Mouse (Mus musculus) layer of hippocampus, adult 8-10 months (tissue): ENCODE measurements around the gene Nfx1. TPM values are rescaled to one million over a fixed set of nuclear protein-coding genes. Genes with fewer than 3 reads are reported as not detected.

Experiments
- DNase-seq, 2 experiments: peaks; one replicate each; pipeline ENCODE4 v3.0.0; 2022; ENCODE audit warnings: low spot score in 2 of 2
- total RNA-seq, 4 experiments: library from RNA; stranded (reverse); gene quantifications; 2 replicates each; pipeline ENCODE4 v1.2.4; 2022

The Nfx1 gene
- total RNA-seq, 4 experiments from 2014 or later, result 69.6 to 78.0 (median 76.1) TPM

DNA sequence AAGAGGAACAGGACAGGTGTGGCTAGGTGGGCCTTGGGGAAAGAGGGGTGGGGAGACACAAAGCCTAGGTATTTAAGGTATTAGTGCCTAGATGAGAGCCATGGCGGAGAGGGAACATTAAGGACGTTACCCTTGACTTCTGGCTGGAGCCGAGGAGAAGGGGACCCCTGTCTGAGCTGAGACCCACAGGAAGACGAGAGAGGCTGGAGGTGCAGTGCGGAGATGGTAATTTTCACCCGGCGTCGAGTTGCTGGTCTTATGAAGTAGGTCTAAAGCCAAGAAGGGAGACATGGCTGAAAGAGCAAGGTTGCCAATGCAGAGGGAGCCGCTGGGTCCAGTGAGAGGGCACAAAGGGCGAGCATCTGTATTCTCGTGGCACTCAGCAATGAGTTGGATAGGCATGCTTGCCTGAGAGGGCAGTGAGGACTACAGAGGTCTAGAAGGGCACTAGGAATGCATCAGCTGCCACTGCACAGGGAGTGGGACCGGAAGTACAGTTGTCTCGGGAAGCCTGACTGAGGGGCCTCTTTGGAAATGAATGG lies 75.6 kb downstream of the Nfx1 start:
- DNase-seq, result no peak

DNA sequence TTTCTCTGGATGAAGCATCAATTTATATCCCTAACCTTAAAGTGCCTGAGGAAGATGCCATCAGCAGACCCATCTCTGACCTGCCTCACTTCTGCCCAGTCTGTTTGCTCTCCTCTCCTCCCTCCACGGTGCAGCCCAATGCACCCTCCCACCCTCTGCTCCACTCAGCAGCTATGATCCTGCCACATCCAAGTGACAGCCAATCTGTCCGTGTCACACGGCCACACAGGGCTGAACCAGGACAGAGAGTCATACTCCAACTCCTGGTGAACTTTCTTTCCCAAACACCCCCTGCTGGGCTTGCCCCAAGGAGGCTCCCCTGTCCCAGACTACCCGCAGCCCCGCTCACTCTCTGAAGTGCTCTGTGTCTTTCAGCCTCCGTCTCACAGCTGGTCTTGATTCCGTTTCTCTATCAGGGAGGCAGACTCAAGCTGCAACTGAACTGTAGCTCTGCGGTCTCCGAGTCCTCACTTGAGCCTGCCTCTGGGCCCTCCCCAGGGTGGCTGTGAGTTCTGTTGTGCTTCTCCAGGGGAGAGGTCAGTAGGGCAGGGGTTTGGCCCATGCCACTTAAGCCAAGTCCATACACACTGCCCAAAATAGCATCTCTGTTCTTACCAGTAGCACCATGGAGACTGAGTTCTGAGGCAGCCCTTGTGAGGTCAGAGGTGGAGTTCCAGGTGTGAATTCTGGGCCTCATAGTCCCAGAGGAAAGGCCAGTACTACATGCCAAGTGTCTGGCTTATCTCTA lies 77.0 kb downstream of the Nfx1 start, which contains the start of gene Aqp7:
TSS of gene Aqp7 (minus strand) at position 616 of the 748 bp plus-strand sequence.
- DNase-seq, result no peak

DNA sequence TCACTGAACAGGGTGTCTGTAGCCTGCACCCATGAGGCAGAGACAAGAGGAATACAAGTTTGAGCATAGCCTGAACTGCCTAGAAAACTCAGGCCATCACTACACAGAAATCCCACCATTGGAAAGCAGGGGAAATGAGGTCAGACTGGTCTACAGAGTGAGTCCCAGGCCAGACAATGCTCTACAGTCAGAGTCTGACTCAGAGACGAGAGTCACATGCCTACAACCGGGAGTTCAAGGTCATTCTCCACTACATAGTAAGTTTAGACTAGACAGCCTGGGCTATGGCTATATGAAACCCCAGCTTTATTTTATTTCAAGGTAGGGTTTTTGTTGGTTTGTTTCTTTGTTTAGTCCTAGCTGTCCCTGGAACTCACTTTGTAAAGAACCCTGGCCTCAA lies 78.2 kb downstream of the Nfx1 start:
- no peak for DNase-seq

DNA sequence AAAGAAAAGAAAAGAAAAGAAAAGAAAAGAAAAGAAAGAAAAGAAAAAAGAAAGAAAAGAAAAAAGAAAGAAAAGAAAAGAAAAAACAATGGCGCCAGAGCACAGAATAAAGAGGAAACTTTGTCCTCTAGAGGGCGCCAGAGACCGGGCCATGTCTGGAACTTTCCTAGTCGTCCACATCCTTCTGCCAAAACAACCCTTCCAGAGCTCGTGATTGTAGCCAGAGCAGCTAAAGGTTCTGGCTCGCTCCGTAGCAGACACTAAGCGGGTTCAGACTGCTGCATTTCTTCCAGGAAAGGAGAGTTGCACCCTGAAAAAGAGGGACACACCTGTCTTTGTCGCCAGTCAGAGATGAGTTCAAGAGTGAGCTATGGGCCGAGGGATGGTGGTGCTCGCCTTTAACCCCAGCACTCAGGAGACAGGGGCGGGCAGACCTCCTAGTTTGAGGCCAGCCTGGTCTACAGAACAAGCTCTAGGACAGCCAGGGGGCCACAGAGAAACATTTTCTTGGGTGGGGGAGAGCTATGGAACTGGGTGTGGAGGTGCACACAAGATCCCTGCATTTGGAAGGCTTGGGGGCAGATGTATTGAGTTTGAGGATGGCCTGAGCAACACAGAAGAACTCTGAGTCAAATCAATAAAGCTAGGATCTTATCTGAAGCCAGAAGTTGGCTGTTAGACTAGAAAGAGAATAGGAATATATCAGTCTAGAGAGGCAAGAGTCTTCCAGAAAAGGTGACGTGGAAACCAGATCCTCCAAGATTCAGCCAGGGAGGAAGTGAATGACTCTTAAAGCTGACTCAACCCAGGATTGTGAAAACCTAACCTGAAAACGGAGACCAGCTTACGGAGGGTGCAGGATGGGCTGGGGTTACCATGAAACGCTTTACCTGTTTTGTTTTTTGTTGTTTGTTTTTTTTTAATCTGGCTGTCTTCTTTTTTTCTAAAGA lies 80.3 kb downstream of the Nfx1 start:
- peak; percentile 54 to 82 for DNase-seq

DNA sequence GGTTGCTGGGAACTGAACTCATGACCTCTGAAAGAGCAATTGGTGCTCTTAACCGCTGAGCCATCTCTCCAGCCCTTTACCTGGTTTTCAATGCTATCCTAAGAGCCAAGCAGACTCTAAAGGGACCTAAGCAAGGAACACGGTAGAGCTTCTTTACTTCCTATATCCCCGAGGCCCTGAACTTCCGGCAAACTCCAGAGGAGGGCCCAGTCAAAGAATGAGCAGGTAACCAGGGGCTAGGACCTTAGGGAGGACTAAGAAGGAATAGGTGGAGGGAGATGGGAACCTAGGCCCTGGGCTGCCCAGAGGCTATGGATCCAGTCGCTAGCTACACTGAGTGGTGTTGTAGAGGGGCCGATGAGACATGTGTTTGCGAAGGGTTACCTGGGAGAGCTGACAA lies 81.1 kb downstream of the Nfx1 start:
- no peak for DNase-seq

DNA sequence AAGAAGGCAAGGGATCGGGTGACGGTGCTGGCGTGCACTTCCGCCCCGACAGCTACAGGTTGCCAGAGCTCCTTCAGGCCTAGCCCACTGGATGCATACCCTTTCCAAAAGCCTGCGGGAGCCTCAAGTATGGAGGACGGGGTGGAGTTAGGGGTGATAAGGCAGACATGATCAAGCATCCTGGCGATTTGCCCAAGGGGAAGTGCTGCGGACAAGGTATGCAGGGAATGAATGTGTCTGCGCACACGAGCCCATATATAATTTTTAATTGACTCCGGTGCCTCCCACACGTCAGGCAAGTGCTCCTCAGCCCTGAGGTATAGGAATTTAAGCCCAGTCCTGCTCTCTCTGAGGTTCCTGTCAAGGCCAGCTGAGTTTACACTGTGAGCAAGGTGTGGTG lies 84.4 kb downstream of the Nfx1 start:
- DNase-seq, result no peak

DNA sequence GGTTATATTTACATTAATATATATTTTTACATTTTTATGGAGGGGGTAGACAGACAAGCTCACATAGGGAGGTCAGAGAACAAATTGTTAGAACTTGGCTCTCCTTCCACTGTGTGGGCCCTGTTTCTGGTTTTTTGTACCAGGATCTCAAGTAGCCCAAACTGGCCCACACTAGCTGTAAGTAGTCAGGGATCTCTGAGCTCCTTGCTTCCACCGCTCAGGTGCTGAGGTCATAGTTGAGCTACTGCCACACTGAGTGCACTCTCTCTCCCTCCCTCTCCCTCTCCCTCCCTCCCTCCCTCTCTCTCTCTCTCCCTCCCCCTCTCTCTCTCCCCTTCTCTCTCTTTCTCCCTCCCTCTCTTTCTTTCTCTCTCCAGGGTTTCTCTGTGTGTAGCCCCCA lies 85.5 kb downstream of the Nfx1 start:
- no peak for DNase-seq

DNA sequence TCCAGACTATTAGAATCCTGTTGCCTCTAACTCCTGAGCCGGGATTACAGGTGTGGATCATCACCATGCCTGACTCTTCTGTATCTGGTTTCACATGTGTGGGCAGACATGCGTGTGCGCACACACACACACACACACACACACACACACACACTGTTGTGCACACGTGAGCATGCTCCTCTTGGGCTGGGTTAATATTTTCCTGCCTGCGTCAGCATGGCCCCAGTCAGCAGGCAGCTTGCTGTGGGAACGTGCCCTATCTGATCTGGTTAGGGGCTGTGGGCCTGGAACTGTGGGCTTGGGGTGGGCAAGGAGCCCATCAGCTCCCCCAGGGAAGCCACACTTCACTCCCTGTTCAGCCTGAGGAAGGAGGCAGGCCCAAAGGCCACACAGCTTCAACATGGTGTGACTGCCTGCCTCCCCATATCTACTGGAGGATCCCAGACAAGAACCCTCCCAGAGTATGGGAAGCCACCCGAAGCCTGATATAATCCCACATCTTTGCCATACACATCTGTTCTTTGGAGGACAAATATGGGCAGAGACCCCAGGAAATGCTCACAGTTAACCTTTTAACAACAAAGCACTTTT lies 86.1 kb downstream of the Nfx1 start:
- no peak for DNase-seq

DNA sequence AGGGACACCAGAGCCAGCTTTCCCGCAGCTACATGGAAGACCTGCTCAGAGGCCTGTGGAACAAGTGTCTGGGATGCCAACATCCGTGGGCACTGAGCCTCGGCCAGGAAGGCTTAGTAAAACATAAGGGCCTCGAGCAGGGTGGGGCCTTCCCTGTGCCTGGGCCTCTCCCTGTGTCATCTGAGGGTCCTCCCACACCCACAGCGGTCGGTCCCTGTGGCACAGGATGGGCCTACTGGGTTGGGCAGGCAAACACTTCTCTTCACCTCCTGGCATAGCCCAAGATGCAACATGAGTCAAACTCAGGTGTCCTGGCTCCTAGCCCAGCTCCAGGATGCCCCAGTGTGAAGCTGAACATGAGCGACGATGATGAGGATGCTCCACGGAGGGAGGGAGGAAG lies 86.7 kb downstream of the Nfx1 start:
- no peak for DNase-seq

DNA sequence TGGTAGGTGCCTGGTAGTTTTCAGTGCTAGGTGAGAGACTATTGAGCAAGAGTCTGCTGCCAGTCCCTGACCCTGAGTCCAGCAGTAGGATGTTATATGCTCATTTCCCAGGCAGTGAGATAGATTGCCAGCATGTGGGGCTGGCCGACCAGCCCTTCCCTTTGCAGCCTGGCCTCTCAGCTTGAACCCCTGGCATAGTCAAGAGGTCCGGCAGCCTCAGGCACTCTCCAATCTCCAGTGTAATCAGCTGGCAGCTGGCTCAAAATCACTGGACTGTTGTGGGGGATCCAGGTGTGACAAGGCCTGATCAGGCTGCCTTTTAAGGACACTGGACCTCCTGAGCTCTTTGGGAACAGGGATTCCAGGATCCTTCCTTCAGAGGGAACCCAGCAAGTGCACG lies 92.6 kb downstream of the Nfx1 start:
- no peak for DNase-seq

DNA sequence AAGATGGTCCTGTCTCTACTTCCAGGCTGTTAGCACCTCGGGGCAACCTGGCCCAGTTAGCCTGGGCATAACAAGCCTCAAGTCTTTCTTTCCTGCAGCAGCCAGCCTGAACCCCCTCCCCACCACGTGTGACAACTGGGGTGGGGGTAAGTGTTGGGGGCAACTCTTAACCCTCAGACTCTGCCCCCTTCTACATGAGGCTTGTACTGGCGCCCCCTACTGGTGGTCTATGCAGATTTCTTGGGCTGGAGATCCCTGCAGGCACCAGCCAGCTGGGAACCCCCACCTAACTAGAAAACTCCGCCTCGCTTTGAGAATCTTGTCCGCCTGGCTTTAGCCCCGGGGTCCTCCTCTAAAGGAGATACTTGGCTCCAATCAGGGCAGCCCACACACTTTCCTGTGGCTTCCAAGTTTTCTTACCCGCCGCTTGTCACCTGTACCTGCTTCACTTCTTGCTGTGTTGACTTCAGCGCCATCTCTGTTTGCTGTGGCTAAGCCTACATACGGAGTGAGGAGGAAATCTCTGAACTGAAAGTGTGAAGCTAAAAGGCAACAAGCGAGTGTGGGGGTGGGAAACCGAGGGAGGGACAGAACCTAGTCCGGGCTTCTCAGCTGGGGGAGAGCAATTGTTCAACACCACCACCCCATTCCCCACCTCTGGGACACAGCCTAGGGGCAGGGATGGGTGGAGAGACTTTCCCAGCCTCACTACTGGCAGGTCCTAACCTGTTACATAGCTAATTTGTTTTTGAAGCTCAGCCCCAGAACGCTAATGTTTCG lies 93.4 kb downstream of the Nfx1 start:
- DNase-seq, result no peak

DNA sequence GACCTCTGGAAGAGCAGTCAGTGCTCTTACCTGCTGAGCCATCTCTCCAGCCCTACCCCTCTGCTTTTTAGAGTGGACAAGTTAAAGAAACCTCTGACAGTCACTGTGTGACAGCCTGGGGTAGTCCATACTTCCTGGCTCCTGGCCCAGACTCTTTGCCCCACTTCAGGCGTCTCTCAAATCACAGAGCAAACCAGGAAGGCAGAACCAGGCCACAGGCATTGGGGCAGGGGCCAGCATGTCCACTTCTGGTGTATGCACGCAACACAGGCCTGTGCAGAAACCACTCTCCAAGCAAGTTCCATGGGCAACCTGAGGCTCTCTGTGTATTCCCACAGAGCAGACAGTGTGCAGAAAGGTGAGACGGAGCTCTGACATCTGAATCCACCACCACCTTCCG lies 94.5 kb downstream of the Nfx1 start:
- DNase-seq, result no peak

DNA sequence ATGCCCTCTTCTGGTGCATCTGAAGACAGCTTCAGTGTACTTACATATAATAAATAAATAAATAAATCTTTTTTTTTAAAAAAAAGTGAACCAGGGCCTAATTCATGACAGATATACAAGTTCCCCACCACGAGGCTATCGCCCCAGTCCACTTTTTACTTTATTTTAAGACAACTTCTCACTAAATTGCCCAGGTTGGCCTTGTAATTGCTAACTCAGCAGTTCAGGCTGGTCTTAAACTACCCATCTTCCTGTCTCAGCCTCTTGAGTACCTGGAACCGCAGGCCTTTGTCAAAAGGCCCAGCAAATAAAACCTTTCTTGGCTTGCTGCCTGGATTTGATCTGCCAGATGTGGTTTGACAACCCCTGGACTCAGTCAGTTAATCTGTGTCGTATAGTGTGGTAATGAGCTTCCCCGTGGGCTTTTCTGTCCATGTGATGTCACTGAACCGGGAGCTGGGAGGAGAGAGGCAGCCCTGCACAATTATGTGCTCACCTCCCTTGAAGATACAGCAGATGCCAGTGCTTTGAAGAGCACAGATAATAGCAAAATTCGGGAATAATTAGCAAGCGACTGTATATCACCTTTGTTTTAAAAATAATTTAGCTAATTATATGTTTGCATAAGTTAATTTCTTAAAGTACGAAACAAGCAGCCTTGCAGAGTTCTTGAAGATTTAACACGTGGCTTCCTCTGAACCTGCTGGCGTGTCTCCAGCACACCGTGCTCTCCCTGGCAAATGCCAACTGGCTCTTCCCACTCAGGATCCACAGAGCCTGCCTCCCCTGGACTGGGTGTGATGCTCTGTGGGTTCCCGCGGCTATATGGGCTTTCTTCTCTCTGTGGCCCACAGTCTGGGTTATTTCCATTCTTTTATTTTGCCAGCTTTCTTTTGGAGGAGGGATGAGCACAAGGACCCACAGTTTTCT lies 101.1 kb downstream of the Nfx1 start:
- DNase-seq, result no peak

DNA sequence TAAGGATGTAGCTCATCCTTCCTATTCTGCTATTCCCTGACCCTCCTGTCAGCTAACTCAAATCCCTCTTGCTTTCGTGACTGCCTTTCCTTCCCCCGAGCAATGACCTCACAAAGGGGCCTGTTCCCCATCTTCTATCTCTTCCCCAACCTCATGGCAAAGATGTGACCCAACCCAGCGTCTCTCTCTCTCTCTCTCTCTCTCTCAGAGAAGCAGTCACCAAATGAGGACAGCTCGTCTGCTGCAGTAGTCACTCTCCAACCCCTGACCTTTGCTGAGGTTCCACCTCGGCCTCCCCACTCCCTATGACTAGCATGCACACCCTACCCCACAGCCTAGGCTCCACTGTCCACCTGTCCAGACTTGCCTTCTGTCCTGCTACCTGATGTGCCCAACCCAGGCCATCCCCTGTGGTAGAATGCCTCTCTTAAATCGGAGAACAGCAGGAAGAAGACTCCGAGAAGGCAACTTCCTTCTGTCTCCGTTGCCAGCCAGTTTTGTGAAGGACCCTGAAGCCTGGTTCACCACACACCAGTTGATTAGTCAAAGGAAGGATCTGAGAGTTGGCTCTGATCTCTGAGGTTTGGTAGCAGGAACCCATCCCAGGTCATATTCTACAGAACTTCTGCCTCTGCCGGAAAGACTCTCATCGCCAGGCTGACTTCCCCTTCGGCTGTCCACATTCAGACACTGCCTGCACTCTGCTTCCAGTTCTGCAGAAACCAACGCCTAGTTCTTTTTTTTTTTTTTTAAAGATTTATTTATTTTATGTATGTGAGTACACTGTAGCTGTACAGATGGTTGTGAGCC lies 102.5 kb downstream of the Nfx1 start:
- no peak for DNase-seq

DNA sequence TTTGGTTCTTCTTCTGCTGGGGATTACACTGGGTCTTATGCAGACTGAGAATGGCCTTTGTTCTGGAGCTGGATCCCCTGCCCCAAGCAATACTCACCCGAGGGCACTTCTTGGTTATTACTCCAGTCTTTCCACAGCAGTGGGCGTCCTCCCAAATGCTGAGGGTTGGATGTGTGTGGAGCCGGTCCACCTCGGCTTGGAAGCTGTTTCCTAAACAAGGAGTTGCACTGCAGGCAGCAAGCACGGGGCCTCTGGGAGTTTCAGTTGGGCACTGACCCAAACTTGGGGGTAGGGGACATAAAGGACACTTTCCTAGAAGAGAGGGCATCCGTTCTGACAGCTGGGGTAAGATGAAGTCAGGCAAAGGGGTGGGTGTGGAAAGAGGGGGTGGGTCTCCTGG lies 103.8 kb downstream of the Nfx1 start:
- no peak for DNase-seq
